In the genomic region with DNA sequence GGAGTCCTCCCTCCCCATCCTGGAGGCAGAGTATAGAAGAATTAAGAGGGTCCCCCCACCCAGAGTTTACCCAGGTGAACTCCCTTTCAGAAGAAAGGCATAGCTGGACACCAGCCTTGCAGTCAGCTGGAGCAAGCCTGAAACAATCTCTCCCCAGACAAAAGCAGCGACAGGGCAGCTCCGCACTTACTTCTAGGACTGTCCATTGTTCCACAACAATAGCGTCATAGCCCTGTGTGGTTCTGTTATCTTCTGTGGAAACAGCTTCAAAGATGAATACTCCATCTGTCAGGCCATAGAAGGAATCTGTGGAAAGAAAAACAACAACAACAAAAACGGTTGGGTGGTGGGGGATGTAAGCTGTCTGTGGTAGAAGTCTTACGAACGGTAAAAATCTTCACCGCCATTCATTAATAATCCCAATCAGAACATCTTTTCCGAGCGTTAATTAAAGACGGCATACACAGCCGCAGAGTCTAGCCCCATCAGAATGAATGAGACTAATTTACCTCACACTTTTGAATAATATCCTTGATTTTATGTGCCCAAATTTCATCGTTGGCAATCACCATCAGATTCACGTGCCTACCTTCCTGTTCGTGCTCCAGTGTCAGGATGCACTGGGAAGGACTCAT, we compare ENCODE assay signal across 15 mouse cellular contexts.
DNase-seq lines count a peak whose midpoint lies in the region; ATAC-seq and TF ChIP-seq lines count a peak whose summit lies in the region.
"Had no signal": no experiment of that assay in that cellular context is flagged by ENCODE, and none has a peak within 500 bp of the region (broad histone marks: within the 10 kb centered on the region; RNA-seq: fewer than 3 reads in every experiment).

No protein-coding gene starts in this region.

- no peak overlapping the region for H3K4me2 ChIP-seq in hindbrain, embryonic 11.5 days (replicated peaks; ENCODE audit: low read depth, low read length)
- H3K4me2 ChIP-seq in hindbrain, postnatal 0 days (ENCODE audit: low read depth, low read length) = no peak overlapping the region
- H3K4me2 ChIP-seq in forebrain, embryonic 16.5 days (ENCODE audit: low read length) = no peak overlapping the region
- H3K4me2 ChIP-seq: embryonic facial prominence, embryonic 15.5 days; hindbrain, embryonic 15.5 days; limb, embryonic 13.5 days had no signal

- H3K9ac ChIP-seq in hindbrain, embryonic 11.5 days (ENCODE audit: low read depth, low read length) = no peak overlapping the region
- H3K9ac ChIP-seq in hindbrain, postnatal 0 days (replicated peaks; ENCODE audit: low read length) = no peak overlapping the region
- no peak overlapping the region for H3K9ac ChIP-seq in forebrain, embryonic 16.5 days (replicated peaks; ENCODE audit: low read depth, low read length)
- H3K9ac ChIP-seq: embryonic facial prominence, embryonic 15.5 days; hindbrain, embryonic 15.5 days; limb, embryonic 13.5 days had no signal

- no peak for TF ChIP-seq CTCF in hindbrain, postnatal 0 days (IDR thresholded peaks at IDR 0.05; ENCODE audit: low read depth)
- no peak for TF ChIP-seq CTCF in cortical plate, adult 2 months (IDR thresholded peaks at IDR 0.05; ENCODE audit: extremely low read depth, insufficient read depth, low read length)

- no peaks in the 10 kb centered on the region for H3K27me3 ChIP-seq in hindbrain, embryonic 11.5 days (ENCODE audit: control insufficient read depth, insufficient read depth, low read length)
- no peaks in the 10 kb centered on the region for H3K27me3 ChIP-seq in hindbrain, postnatal 0 days (ENCODE audit: insufficient read depth, low read length)
- H3K27me3 ChIP-seq in forebrain, embryonic 16.5 days (replicated peaks; ENCODE audit: control insufficient read depth, insufficient read depth, low read length) = no peaks in the 10 kb centered on the region
- H3K27me3 ChIP-seq: embryonic facial prominence, embryonic 15.5 days; hindbrain, embryonic 15.5 days; limb, embryonic 13.5 days had no signal

- H3K4me3 ChIP-seq in hindbrain, embryonic 11.5 days (ENCODE audit: low read depth, low read length) = no peak overlapping the region
- no peak overlapping the region for H3K4me3 ChIP-seq in hindbrain, postnatal 0 days (ENCODE audit: low read length)
- no peak overlapping the region for H3K4me3 ChIP-seq in cortical plate, adult 2 months (ENCODE audit: insufficient read depth, low read length)
- H3K4me3 ChIP-seq in forebrain, embryonic 16.5 days (replicated peaks; ENCODE audit: low read length) = no peak overlapping the region
- H3K4me3 ChIP-seq: embryonic facial prominence, embryonic 15.5 days; hindbrain, embryonic 15.5 days; limb, embryonic 13.5 days had no signal

- H3K9me3 ChIP-seq in hindbrain, embryonic 11.5 days (ENCODE audit: control insufficient read depth, low read length) = no peaks in the 10 kb centered on the region
- no peaks in the 10 kb centered on the region for H3K9me3 ChIP-seq in hindbrain, postnatal 0 days (ENCODE audit: low read length)
- H3K9me3 ChIP-seq in forebrain, embryonic 16.5 days (ENCODE audit: control insufficient read depth, low read length) = no peaks in the 10 kb centered on the region
- H3K9me3 ChIP-seq: embryonic facial prominence, embryonic 15.5 days; hindbrain, embryonic 15.5 days; limb, embryonic 13.5 days had no signal

- no peak overlapping the region for H3K27ac ChIP-seq in hindbrain, embryonic 11.5 days (ENCODE audit: low read depth, low read length)
- no peak overlapping the region for H3K27ac ChIP-seq in hindbrain, postnatal 0 days
- peak overlapping the region; percentile 33; the same call in 1 of the 2 replicates for H3K27ac ChIP-seq in cortical plate, adult 2 months (ENCODE audit: insufficient read depth, low read length)
- H3K27ac ChIP-seq in forebrain, embryonic 16.5 days (ENCODE audit: low read length) = peak overlapping the region; percentile 42
- H3K27ac ChIP-seq: embryonic facial prominence, embryonic 15.5 days; hindbrain, embryonic 15.5 days; kidney, postnatal 0 days; limb, embryonic 13.5 days had no signal

- no peak for TF ChIP-seq POLR2A in cortical plate, adult 2 months (IDR thresholded peaks at IDR 0.05; ENCODE audit: extremely low read depth, insufficient read depth, low read length)

- 66% methylated on average over 14 of the region's 14 CpGs for WGBS in hindbrain, embryonic 11.5 days
- WGBS in hindbrain, postnatal 0 days = 52% methylated on average over 14 of the region's 14 CpGs
- WGBS in forebrain, embryonic 16.5 days = 44% methylated on average over 14 of the region's 14 CpGs

- H3K4me1 ChIP-seq in hindbrain, embryonic 11.5 days (replicated peaks; ENCODE audit: control insufficient read depth, insufficient read depth, low read length) = 0 out of 2 replicates have a peak, but pooled peaks cover 2% of the 10 kb centered on the region
- H3K4me1 ChIP-seq in hindbrain, postnatal 0 days (ENCODE audit: insufficient read depth, low read length) = no peaks in the 10 kb centered on the region
- no peaks in the 10 kb centered on the region for H3K4me1 ChIP-seq in cortical plate, adult 2 months (ENCODE audit: control insufficient read depth, insufficient read depth, low read length)
- peaks cover 17% of the 10 kb centered on the region for H3K4me1 ChIP-seq in forebrain, embryonic 16.5 days (replicated peaks; ENCODE audit: control insufficient read depth, insufficient read depth, low read length)
- H3K4me1 ChIP-seq: embryonic facial prominence, embryonic 15.5 days; limb, embryonic 13.5 days had no signal

- DNase-seq in hindbrain, embryonic 11.5 days (ENCODE audit: low spot score) = no peak
- no peak for DNase-seq in hindbrain, postnatal 0 days (ENCODE audit: low spot score)
- DNase-seq in retina, embryonic 14.5 days (ENCODE audit: low spot score) = peak; percentile 47
- no peak for DNase-seq in frontal cortex, postnatal 14 days (ENCODE audit: low spot score in 2 of 2)
- DNase-seq in gastrocnemius, adult 18-20 months (ENCODE audit: low spot score) = no peak
- DNase-seq: cerebellum, adult 9-11 months; kidney, adult 11 months; spleen, adult 18-20 months; thymus, adult 2 months had no signal

- ATAC-seq in hindbrain, embryonic 11.5 days (ENCODE audit: low FRiP score) = peak; percentile 59; the same call in 1 of the 2 replicates
- ATAC-seq in hindbrain, postnatal 0 days = no peak
- peak; percentile 49 for ATAC-seq in forebrain, embryonic 16.5 days

- no peaks in the 10 kb centered on the region for H3K36me3 ChIP-seq in hindbrain, embryonic 11.5 days (ENCODE audit: control insufficient read depth, insufficient read depth, low read length)
- no peaks in the 10 kb centered on the region for H3K36me3 ChIP-seq in hindbrain, postnatal 0 days (ENCODE audit: insufficient read depth, low read length)
- H3K36me3 ChIP-seq in forebrain, embryonic 16.5 days (ENCODE audit: control insufficient read depth, insufficient read depth) = no peaks in the 10 kb centered on the region; the same call in 1 of the 2 replicates
- H3K36me3 ChIP-seq: embryonic facial prominence, embryonic 15.5 days; hindbrain, embryonic 15.5 days; limb, embryonic 13.5 days had no signal

Comparison
In these comparisons a context has a peak if more than half of its experiments do, and no peak if none do; other contexts are left out.
1. H3K27ac ChIP-seq: peak in cortical plate, adult 2 months (single experiment) and forebrain, embryonic 16.5 days (single experiment); none in hindbrain, embryonic 11.5 days (single experiment) and hindbrain, postnatal 0 days (single experiment).